Mouse (Mus musculus): ENCODE measurements around the gene Lamtor5. TPM values are rescaled to one million over a fixed set of nuclear protein-coding genes. Genes with fewer than 3 reads are reported as not detected.

Lamtor5 gene
- polyA plus RNA-seq, 1 experiment from 2014 or later, result 217 TPM

- Histone ChIP-seq H3K27ac (ENCODE audit: low read length) (peak overlapping the region; percentile 85; the same call in 1 of the 2 replicates), H3K4me1 (ENCODE audit: control insufficient read depth, insufficient read depth, low read length) (peaks cover 19% of the 10 kb centered on the region), H3K4me2 (ENCODE audit: low read depth, low read length) (peak overlapping the region; percentile 86), H3K9me3 (ENCODE audit: control insufficient read depth, low read length) (no peaks in the 10 kb centered on the region), H3K27me3 (replicated peaks; ENCODE audit: control insufficient read depth, insufficient read depth, low read length) (no peaks in the 10 kb centered on the region), H3K4me3 (ENCODE audit: low read length) (peak overlapping the region; percentile 77), H3K36me3 (ENCODE audit: control insufficient read depth, insufficient read depth, low read length) (peaks cover 7% of the 10 kb centered on the region; the same call in 1 of the 2 replicates), H3K9ac (ENCODE audit: low read depth, low read length) (peak overlapping the region; percentile 83)
- no peak for ATAC-seq
- WGBS, result 16% methylated on average over 17 of the region's 17 CpGs
These were observed 53.1 kb downstream of the Lamtor5 start for GRCm38 (mm10) chr3:107331746-107332126.

DNA sequence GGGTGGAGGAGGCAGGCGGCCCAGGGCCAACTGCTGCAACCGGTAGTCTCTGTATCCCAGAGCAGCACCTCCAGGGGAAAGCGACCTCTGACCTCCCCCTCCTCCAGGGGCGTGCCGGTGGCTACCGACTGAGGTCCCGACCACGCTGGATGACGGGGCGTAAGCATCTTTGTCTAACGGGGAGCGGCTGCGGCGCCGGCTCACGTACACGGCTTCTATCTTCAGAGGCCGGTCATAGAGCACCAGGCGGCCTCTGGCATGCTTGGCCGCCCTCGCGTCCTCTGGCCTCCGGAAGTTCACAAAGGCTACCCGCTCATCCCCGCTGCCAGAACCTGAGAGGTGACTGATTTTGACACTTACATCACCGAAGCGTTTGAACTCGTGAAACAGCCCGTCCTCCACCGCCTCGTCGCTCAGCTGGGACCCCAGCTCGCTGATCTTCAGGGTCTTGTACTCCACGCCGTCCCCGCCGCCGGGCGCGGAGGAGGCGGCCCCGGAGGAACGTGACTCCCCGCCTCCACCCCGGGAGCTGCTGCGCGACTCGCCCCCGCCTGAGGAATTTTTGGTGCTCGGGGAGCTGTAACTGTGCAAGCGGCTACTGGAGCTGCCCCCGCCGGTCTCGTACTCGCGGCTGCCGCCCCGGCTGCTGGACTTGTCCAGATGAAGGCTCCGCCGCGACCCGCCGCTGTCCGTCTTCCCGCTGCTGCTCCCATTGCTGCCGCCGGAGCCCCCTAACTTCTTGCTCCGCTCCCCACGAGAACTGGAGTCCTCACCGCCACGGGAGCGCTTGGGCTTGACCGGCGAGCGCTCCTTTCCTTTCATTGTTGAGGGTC lies 53.7 kb downstream of the Lamtor5 start:
- H3K4me3 ChIP-seq (ENCODE audit: low read length), result peak overlapping the region; percentile 77
- H3K4me2 ChIP-seq (ENCODE audit: low read depth, low read length), result peak overlapping the region; percentile 86
- H3K27ac ChIP-seq (ENCODE audit: low read length), result peak overlapping the region; percentile 85
- H3K9ac ChIP-seq (ENCODE audit: low read depth, low read length), result peak overlapping the region; percentile 83
- peak; percentile 11; the same call in 1 of the 2 replicates for ATAC-seq
- H3K36me3 ChIP-seq (ENCODE audit: control insufficient read depth, insufficient read depth, low read length), result peaks cover 7% of the 10 kb centered on the region; the same call in 1 of the 2 replicates
- H3K9me3 ChIP-seq (ENCODE audit: control insufficient read depth, low read length), result no peaks in the 10 kb centered on the region
- H3K4me1 ChIP-seq (ENCODE audit: control insufficient read depth, insufficient read depth, low read length), result peaks cover 19% of the 10 kb centered on the region
- WGBS, result under 1% methylated on average over 75 of the region's 75 CpGs
- H3K27me3 ChIP-seq (replicated peaks; ENCODE audit: control insufficient read depth, insufficient read depth, low read length), result no peaks in the 10 kb centered on the region

DNA sequence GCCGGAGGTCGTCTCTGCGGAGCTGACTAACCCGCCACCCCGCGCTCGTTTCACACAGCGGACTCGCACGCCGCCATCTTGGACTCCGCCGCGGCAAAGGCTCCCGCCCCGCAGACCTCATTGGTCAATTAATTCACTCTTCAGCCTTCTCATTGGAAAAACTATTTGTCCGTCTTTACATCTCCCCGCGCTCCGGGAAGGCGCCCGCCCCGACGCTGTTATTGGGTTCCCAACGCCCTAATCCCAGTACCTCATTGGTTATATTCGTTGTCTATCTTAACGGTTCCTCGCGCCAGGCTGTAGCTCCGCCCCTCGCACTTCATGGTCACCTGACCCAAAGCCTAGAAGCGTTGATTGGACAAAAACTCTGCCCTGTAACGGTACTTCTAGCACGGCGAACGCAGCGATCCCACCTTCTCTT lies 54.3 kb downstream of the Lamtor5 start:
- H3K4me1 ChIP-seq (ENCODE audit: control insufficient read depth, insufficient read depth, low read length), result peaks cover 19% of the 10 kb centered on the region
- H3K4me3 ChIP-seq (ENCODE audit: low read length), result peak overlapping the region; percentile 77
- no peak overlapping the region for H3K4me2 ChIP-seq (ENCODE audit: low read depth, low read length)
- peak overlapping the region; percentile 98 for H3K27ac ChIP-seq (ENCODE audit: low read length)
- no peaks in the 10 kb centered on the region for H3K27me3 ChIP-seq (replicated peaks; ENCODE audit: control insufficient read depth, insufficient read depth, low read length)
- ATAC-seq, result peak; percentile 93
- peak overlapping the region; percentile 86 for H3K9ac ChIP-seq (ENCODE audit: low read depth, low read length)
- no peaks in the 10 kb centered on the region for H3K9me3 ChIP-seq (ENCODE audit: control insufficient read depth, low read length)
- H3K36me3 ChIP-seq (ENCODE audit: control insufficient read depth, insufficient read depth, low read length), result peaks cover 7% of the 10 kb centered on the region; the same call in 1 of the 2 replicates
- WGBS, result under 1% methylated on average over 37 of the region's 37 CpGs

Other genes with a start within 250 kb of the Lamtor5 start
- 0.73 and 0.88 TPM in 2 replicates for gene Kcna3, start 242.7 kb upstream of the Lamtor5 start, polyA plus RNA-seq (2015; fragmentation: Nextera tagmentation; extraction: Ambion mirVana)
- 0.04 and 0.06 TPM in 2 replicates for gene Kcna2, start 177.7 kb upstream of the Lamtor5 start, polyA plus RNA-seq (2015; fragmentation: Nextera tagmentation; extraction: Ambion mirVana)
- gene Kcna10, start 95.8 kb upstream of the Lamtor5 start, polyA plus RNA-seq (2015; fragmentation: Nextera tagmentation; extraction: Ambion mirVana), result not detected in 2 replicates
- gene Cym, start 57.1 kb upstream of the Lamtor5 start, polyA plus RNA-seq (2015; fragmentation: Nextera tagmentation; extraction: Ambion mirVana), result 7.6 and 10.5 TPM in 2 replicates
- not detected in 2 replicates for gene A630076J17Rik, start 48.2 kb upstream of the Lamtor5 start, polyA plus RNA-seq (2015; fragmentation: Nextera tagmentation; extraction: Ambion mirVana)
- gene Prok1, start 39.2 kb upstream of the Lamtor5 start, polyA plus RNA-seq (2015; fragmentation: Nextera tagmentation; extraction: Ambion mirVana), result 0.04 and 0.13 TPM in 2 replicates
- 1.5 and 1.7 TPM in 2 replicates for gene Slc16a4, start 12.4 kb downstream of the Lamtor5 start, polyA plus RNA-seq (2015; fragmentation: Nextera tagmentation; extraction: Ambion mirVana)
- 11.1 and 11.5 TPM in 2 replicates for gene Rbm15, start 54.8 kb downstream of the Lamtor5 start, polyA plus RNA-seq (2015; fragmentation: Nextera tagmentation; extraction: Ambion mirVana)
- gene Kcnc4, start 180.7 kb downstream of the Lamtor5 start, polyA plus RNA-seq (2015; fragmentation: Nextera tagmentation; extraction: Ambion mirVana), result 0.05 TPM in 1 of 2 replicates, not detected in the other
- gene Slc6a17, start 239.2 kb downstream of the Lamtor5 start, polyA plus RNA-seq (2015; fragmentation: Nextera tagmentation; extraction: Ambion mirVana), result 0.97 and 1.1 TPM in 2 replicates